Mouse (Mus musculus) midbrain, embryonic 13.5 days (tissue): ENCODE data around the gene D17Wsu92e. TPM values are rescaled to one million over a fixed set of nuclear protein-coding genes. Genes with fewer than 3 reads are reported as not detected.

ENCODE experiments used
- ATAC-seq: fragments of 200-750 bp; cut with Nextera tagmentation; 2 replicates; pipeline ENCODE4 v1.8.0; 2017; ENCODE audit warnings: mild to moderate bottlenecking, moderate TSS enrichment, moderate library complexity
- H3K27ac ChIP-seq: fragments of 300-500 bp; sonication (generic); 2 replicates; pipeline ENCODE4 v1.5.1; 2015; ENCODE audit warnings: inconsistent platforms, mild to moderate bottlenecking, moderate library complexity
- H3K27me3 ChIP-seq: fragments of 300-500 bp; sonication (generic); 2 replicates; pipeline ENCODE4 v1.6.1; 2015; ENCODE audit warnings: mild to moderate bottlenecking, inconsistent platforms
- H3K36me3 ChIP-seq: fragments of 300-500 bp; sonication (generic); 2 replicates; pipeline ENCODE4 v1.6.1; 2015; ENCODE audit warnings: mild to moderate bottlenecking, inconsistent platforms
- H3K4me1 ChIP-seq: fragments of 300-500 bp; sonication (generic); replicated peaks from 2 replicates; pipeline ENCODE4 v1.6.1; 2015; ENCODE audit warnings: inconsistent platforms
- H3K4me2 ChIP-seq: fragments of 300-500 bp; sonication (generic); replicated peaks from 2 replicates; pipeline ENCODE4 v1.6.1; 2015; ENCODE audit warnings: moderate library complexity, mild to moderate bottlenecking, inconsistent platforms
- H3K4me3 ChIP-seq: fragments of 300-500 bp; sonication (generic); replicated peaks from 2 replicates; pipeline ENCODE4 v1.5.1; 2015; ENCODE audit warnings: mild to moderate bottlenecking, inconsistent platforms
- H3K9ac ChIP-seq: fragments of 300-500 bp; sonication (generic); replicated peaks from 2 replicates; pipeline ENCODE4 v1.6.1; 2015; ENCODE audit warnings: mild to moderate bottlenecking, inconsistent platforms
- H3K9me3 ChIP-seq: fragments of 300-500 bp; sonication (generic); 2 replicates; pipeline ENCODE4 v1.6.1; 2016; ENCODE audit warnings: mild to moderate bottlenecking, inconsistent platforms
- WGBS: fragments of 180-500 bp; shearing (Covaris S2); methylation state at CpG from one replicate; pipeline ENCODE4 v1.1.7; 2015; 5-methylcytosine and 5-hydroxymethylcytosine counted together
- polyA plus RNA-seq: library from polyadenylated mRNA; unstranded; fragments of >200 nt; fragmentation: Nextera tagmentation; extraction: Ambion mirVana; gene quantifications from 2 replicates; pipeline ENCODE4 v1.2.1, GENCODE M21; 2015

Gene D17Wsu92e
- polyA plus RNA-seq, 1 experiment from 2014 or later = 9.7 TPM

DNA sequence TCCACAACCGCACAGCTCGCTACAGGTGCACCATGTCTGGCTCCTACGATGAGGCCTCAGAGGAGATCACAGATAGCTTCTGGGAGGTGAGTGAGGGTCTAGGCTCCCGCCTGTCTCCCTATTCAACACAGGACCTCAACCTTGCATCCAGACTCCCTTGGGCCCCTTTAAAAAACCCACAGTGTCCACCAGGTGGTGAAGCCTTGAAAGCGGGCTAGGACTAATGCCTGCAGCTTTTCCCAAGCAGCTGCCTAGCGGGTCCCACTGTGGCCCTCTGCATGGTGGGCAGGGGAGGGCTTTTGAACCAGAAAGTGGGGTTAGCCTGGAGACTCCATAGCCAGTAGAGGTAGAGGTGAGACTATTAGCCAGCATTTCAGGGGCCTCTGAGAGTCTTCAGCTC is 118.6 kb downstream of the D17Wsu92e start:
- WGBS = 72% methylated on average over 6 of the region's 6 CpGs
- Histone ChIP-seq H3K4me2 (no peak overlapping the region), H3K36me3 (0 out of 2 replicates have a peak, but pooled peaks cover 8% of the 10 kb centered on the region), H3K27ac (no peak overlapping the region), H3K4me3 (no peak overlapping the region), H3K9me3 (0 out of 2 replicates have a peak, but pooled peaks cover 3% of the 10 kb centered on the region), H3K9ac (no peak overlapping the region), H3K27me3 (peaks cover 24% of the 10 kb centered on the region), H3K4me1 (peaks cover 20% of the 10 kb centered on the region)
- no peak for ATAC-seq

Other genes with a start within 250 kb of the D17Wsu92e start
- gene Nudt3, start 197.2 kb downstream of the D17Wsu92e start, polyA plus RNA-seq = 223 and 227 TPM in 2 replicates
- gene RPS10-NUDT3, start 185.4 kb downstream of the D17Wsu92e start, polyA plus RNA-seq = not detected in 2 replicates
- gene Rps10, start 184.0 kb downstream of the D17Wsu92e start, polyA plus RNA-seq = 570 and 610 TPM in 2 replicates
- gene Pacsin1, start 165.1 kb downstream of the D17Wsu92e start, polyA plus RNA-seq = 19.9 and 23.6 TPM in 2 replicates
- 0.90 and 1.3 TPM in 2 replicates for gene Spdef, start 91.7 kb downstream of the D17Wsu92e start, polyA plus RNA-seq
- gene Snrpc, start 17.5 kb upstream of the D17Wsu92e start, polyA plus RNA-seq = 304 and 309 TPM in 2 replicates
- 6.6 and 7.3 TPM in 2 replicates for gene Uhrf1bp1, start 35.8 kb upstream of the D17Wsu92e start, polyA plus RNA-seq
- 67.3 and 70.5 TPM in 2 replicates for gene Anks1, start 88.7 kb upstream of the D17Wsu92e start, polyA plus RNA-seq
- gene Taf11, start 89.2 kb upstream of the D17Wsu92e start, polyA plus RNA-seq = 86.0 and 87.8 TPM in 2 replicates